Mouse (Mus musculus) kidney, postnatal 0 days (tissue): ENCODE results near the gene Ism1. TPM values are rescaled to one million over a fixed set of nuclear protein-coding genes. Genes with fewer than 3 reads are reported as not detected.
A peak's percentile ranks its signal among the peaks of the same experiment; 100 is the strongest.

Source experiments
- ATAC-seq: fragments of 200-750 bp; cut with Nextera tagmentation; replicated peaks from 2 replicates; pipeline ENCODE4 v1.8.0; 2017; ENCODE audit warnings: low read depth, moderate number of reproducible peaks, moderate TSS enrichment, moderate library complexity; ENCODE audit not compliant: low FRiP score
- DNase-seq: peaks from one replicate; pipeline ENCODE4 v3.0.0-alpha.2; 2016; ENCODE audit warnings: low spot score
- H3K27ac ChIP-seq: fragments of 300-500 bp; sonication (generic); 2 replicates; pipeline ENCODE4 v1.5.1; 2014; ENCODE audit warnings: mild to moderate bottlenecking
- H3K27me3 ChIP-seq: fragments of 300-500 bp; sonication (generic); 2 replicates; pipeline ENCODE4 v1.6.1; 2014; ENCODE audit warnings: low read length, mixed read lengths; ENCODE audit not compliant: insufficient read depth
- H3K36me3 ChIP-seq: fragments of 300-500 bp; sonication (generic); 2 replicates; pipeline ENCODE4 v1.6.1; 2014; ENCODE audit warnings: low read length, mixed read lengths; ENCODE audit not compliant: insufficient read depth
- H3K4me1 ChIP-seq: fragments of 300-500 bp; sonication (generic); replicated peaks from 2 replicates; pipeline ENCODE4 v1.6.1; 2014; ENCODE audit warnings: antibody characterized with exemption, low read length, mixed read lengths; ENCODE audit not compliant: insufficient read depth
- H3K4me2 ChIP-seq: fragments of 300-500 bp; sonication (generic); 2 replicates; pipeline ENCODE4 v1.6.1; 2014; ENCODE audit warnings: mild to moderate bottlenecking, low read length, moderate library complexity, mixed read lengths
- H3K4me3 ChIP-seq: fragments of 300-500 bp; sonication (generic); replicated peaks from 2 replicates; pipeline ENCODE4 v1.5.1; 2014; ENCODE audit warnings: low read depth, low read length
- H3K9ac ChIP-seq: fragments of 300-500 bp; sonication (generic); 2 replicates; pipeline ENCODE4 v1.6.1; 2014; ENCODE audit warnings: low read depth, low read length
- H3K9me3 ChIP-seq: fragments of 300-500 bp; sonication (generic); replicated peaks from 2 replicates; pipeline ENCODE4 v1.6.1; 2016; ENCODE audit warnings: low read length, inconsistent platforms, mixed read lengths
- CTCF ChIP-seq: IDR thresholded peaks from 2 replicates; pipeline ENCODE4 v1.5.1; 2016; ENCODE audit warnings: antibody characterized with exemption, low read depth, mild to moderate bottlenecking, moderate library complexity
- WGBS: fragments of 180-500 bp; shearing (Covaris S2); extraction: QIAGEN DNeasy Blood & Tissue Kit; methylation state at CpG from one replicate; pipeline ENCODE4 v1.1.7; 2014; 5-methylcytosine and 5-hydroxymethylcytosine counted together
- polyA plus RNA-seq: library from polyadenylated mRNA; unstranded; fragments of >200 nt; fragmentation: Nextera tagmentation; extraction: Ambion mirVana; gene quantifications from 2 replicates; pipeline ENCODE4 v1.2.1, GENCODE M21; 2015

Ism1 gene
- polyA plus RNA-seq, 1 experiment from 2014 or later: 3.4 TPM

- Histone ChIP-seq H3K4me2 (no peak overlapping the region), H3K9me3 (no peaks in the 10 kb centered on the region), H3K36me3 (no peaks in the 10 kb centered on the region), H3K27ac (no peak overlapping the region), H3K9ac (no peak overlapping the region), H3K4me3 (no peak overlapping the region), H3K4me1 (no peaks in the 10 kb centered on the region), H3K27me3 (no peaks in the 10 kb centered on the region)
- no peak for TF ChIP-seq CTCF
- 38% methylated on average over 6 of the region's 6 CpGs for WGBS
- no peak for DNase-seq
- no peak for ATAC-seq
Measured at GRCm38 (mm10) chr2:139708194-139708899, 30.4 kb downstream of the Ism1 start.

GRCm38 (mm10) chr2:139711640-139712039 lies 33.7 kb downstream of the Ism1 start:
- TF ChIP-seq CTCF: no peak
- no peaks in the 10 kb centered on the region for H3K36me3 ChIP-seq
- no peak overlapping the region for H3K27ac ChIP-seq
- no peaks in the 10 kb centered on the region for H3K27me3 ChIP-seq
- H3K4me3 ChIP-seq: no peak overlapping the region
- H3K9me3 ChIP-seq: no peaks in the 10 kb centered on the region
- ATAC-seq: no peak
- DNase-seq: no peak
- 59% methylated on average over 3 of the region's 3 CpGs for WGBS
- H3K9ac ChIP-seq: no peak overlapping the region
- no peak overlapping the region for H3K4me2 ChIP-seq
- H3K4me1 ChIP-seq: no peaks in the 10 kb centered on the region

- WGBS: 84% methylated on average over 10 of the region's 10 CpGs
- H3K27me3 ChIP-seq: no peaks in the 10 kb centered on the region
- TF ChIP-seq CTCF: no peak
- no peak for DNase-seq
- ATAC-seq: no peak
- no peak overlapping the region for H3K27ac ChIP-seq
- no peaks in the 10 kb centered on the region for H3K4me1 ChIP-seq
- H3K36me3 ChIP-seq: no peaks in the 10 kb centered on the region
- H3K9ac ChIP-seq: no peak overlapping the region
- no peak overlapping the region for H3K4me2 ChIP-seq
- no peak overlapping the region for H3K4me3 ChIP-seq
- no peaks in the 10 kb centered on the region for H3K9me3 ChIP-seq
Measured at GRCm38 (mm10) chr2:139712046-139712445, 34.1 kb downstream of the Ism1 start.

GRCm38 (mm10) chr2:139714206-139714605 lies 36.2 kb downstream of the Ism1 start:
- no peaks in the 10 kb centered on the region for H3K36me3 ChIP-seq
- no peak overlapping the region for H3K4me3 ChIP-seq
- no peak overlapping the region for H3K27ac ChIP-seq
- no peak overlapping the region for H3K9ac ChIP-seq
- DNase-seq (no peak), ATAC-seq (no peak)
- H3K27me3 ChIP-seq: no peaks in the 10 kb centered on the region
- 43% methylated on average over 3 of the region's 3 CpGs for WGBS
- no peak overlapping the region for H3K4me2 ChIP-seq
- no peaks in the 10 kb centered on the region for H3K4me1 ChIP-seq
- TF ChIP-seq CTCF: no peak
- no peaks in the 10 kb centered on the region for H3K9me3 ChIP-seq

GRCm38 (mm10) chr2:139717772-139718171 lies 39.8 kb downstream of the Ism1 start:
- Histone ChIP-seq H3K9ac (no peak overlapping the region), H3K4me1 (no peaks in the 10 kb centered on the region), H3K4me2 (no peak overlapping the region), H3K36me3 (no peaks in the 10 kb centered on the region), H3K4me3 (no peak overlapping the region), H3K27me3 (no peaks in the 10 kb centered on the region), H3K27ac (no peak overlapping the region), H3K9me3 (no peaks in the 10 kb centered on the region)
- TF ChIP-seq CTCF: no peak
- ATAC-seq: no peak
- no peak for DNase-seq
- 40% methylated on average over 1 of the region's 1 CpGs for WGBS

- 0% methylated on average over 1 of the region's 1 CpGs for WGBS
- Histone ChIP-seq H3K27ac (no peak overlapping the region), H3K36me3 (no peaks in the 10 kb centered on the region), H3K4me3 (no peak overlapping the region), H3K4me1 (no peaks in the 10 kb centered on the region), H3K9me3 (no peaks in the 10 kb centered on the region), H3K4me2 (no peak overlapping the region), H3K27me3 (no peaks in the 10 kb centered on the region), H3K9ac (no peak overlapping the region)
- peak; percentile 89 for TF ChIP-seq CTCF
- DNase-seq (peak; percentile 64), ATAC-seq (peak; percentile 76)
Measured at GRCm38 (mm10) chr2:139722700-139723099, 44.7 kb downstream of the Ism1 start.

- ATAC-seq (no peak), DNase-seq (no peak)
- Histone ChIP-seq H3K4me3 (no peak overlapping the region), H3K9ac (no peak overlapping the region), H3K27ac (no peak overlapping the region), H3K4me2 (no peak overlapping the region), H3K9me3 (no peaks in the 10 kb centered on the region), H3K27me3 (no peaks in the 10 kb centered on the region), H3K4me1 (no peaks in the 10 kb centered on the region), H3K36me3 (no peaks in the 10 kb centered on the region)
- 23% methylated on average over 3 of the region's 3 CpGs for WGBS
- TF ChIP-seq CTCF: no peak
Measured at GRCm38 (mm10) chr2:139723304-139723703, 45.3 kb downstream of the Ism1 start.
